Mouse (Mus musculus) gastrocnemius, postnatal 10 days (tissue): ENCODE measurements around the gene Sigirr. TPM values are rescaled to one million over a fixed set of nuclear protein-coding genes. Genes with fewer than 3 reads are reported as not detected.

Source experiments
- DNase-seq: peaks from one replicate; pipeline ENCODE4 v3.0.0; 2021; ENCODE audit warnings: mixed read lengths
- total RNA-seq, 2 experiments: library from RNA; stranded (reverse); gene quantifications; 2 replicates each; pipeline ENCODE4 v1.2.3; 2021

The Sigirr gene
- total RNA-seq, 2 experiments from 2014 or later: 2.4 to 2.6 TPM

GRCm38 (mm10) chr7:141096649-141097056, 3.7 kb downstream of the Sigirr start:
- DNase-seq: no peak

- DNase-seq: no peak
Observed at GRCm38 (mm10) chr7:141096021-141096420, 4.4 kb downstream of the Sigirr start.

GRCm38 (mm10) chr7:141094487-141095205, 5.7 kb downstream of the Sigirr start:
- no peak for DNase-seq

- no peak for DNase-seq
Observed at GRCm38 (mm10) chr7:141093950-141094349, 6.4 kb downstream of the Sigirr start.

- peak; percentile 77 for DNase-seq
Observed at GRCm38 (mm10) chr7:141092051-141092735, 8.2 kb downstream of the Sigirr start.

- no peak for DNase-seq
Observed at GRCm38 (mm10) chr7:141090228-141090627, 10.1 kb downstream of the Sigirr start.

- DNase-seq: no peak
Observed at GRCm38 (mm10) chr7:141088473-141088872, 11.9 kb downstream of the Sigirr start.

GRCm38 (mm10) chr7:141087894-141088293, 12.5 kb downstream of the Sigirr start:
- no peak for DNase-seq

- no peak for DNase-seq
Observed at GRCm38 (mm10) chr7:141079481-141080449, 20.6 kb downstream of the Sigirr start.

GRCm38 (mm10) chr7:141078876-141079275, 21.5 kb downstream of the Sigirr start:
- no peak for DNase-seq

- no peak for DNase-seq
Observed at GRCm38 (mm10) chr7:141077841-141078240, 22.5 kb downstream of the Sigirr start, which contains the start of gene Pkp3. Gene Pkp3 (plus strand): TSS chr7:141078218.

GRCm38 (mm10) chr7:141073782-141074181, 26.6 kb downstream of the Sigirr start:
- DNase-seq: no peak

- DNase-seq: no peak
Observed at GRCm38 (mm10) chr7:141072017-141072745, 28.2 kb downstream of the Sigirr start.

GRCm38 (mm10) chr7:141070058-141070862, 30.1 kb downstream of the Sigirr start:
- DNase-seq: peak; percentile 72

GRCm38 (mm10) chr7:141068351-141068750, 32.0 kb downstream of the Sigirr start:
- no peak for DNase-seq

GRCm38 (mm10) chr7:141064576-141064975, 35.8 kb downstream of the Sigirr start:
- no peak for DNase-seq

- no peak for DNase-seq
Observed at GRCm38 (mm10) chr7:141064175-141064574, 36.2 kb downstream of the Sigirr start.

GRCm38 (mm10) chr7:141063353-141063752, 37.0 kb downstream of the Sigirr start:
- DNase-seq: no peak

- DNase-seq: no peak
Observed at GRCm38 (mm10) chr7:141062525-141062924, 37.8 kb downstream of the Sigirr start.

- DNase-seq: no peak
Observed at GRCm38 (mm10) chr7:141061269-141061692, 39.1 kb downstream of the Sigirr start.
